Mouse (Mus musculus): ENCODE results near the gene Epc2.

- TF ChIP-seq POLR2A (IDR thresholded peaks at IDR 0.05; ENCODE audit: low read depth, low read length) (no peak), CTCF (IDR thresholded peaks at IDR 0.05; ENCODE audit: borderline replicate concordance, insufficient read depth, low read length) (no peak)
Observed at GRCm38 (mm10) chr2:49547813-49548212, 96.5 kb downstream of the Epc2 start.

Measured in embryonic fibroblast, embryonic 13.5 days (primary cell).